Mouse (Mus musculus) left cerebral cortex, adult 18-20 months (tissue): ENCODE results near the gene Clec16a. TPM values are rescaled to one million over a fixed set of nuclear protein-coding genes. Genes with fewer than 3 reads are reported as not detected.

Experiments used
- DNase-seq, 2 experiments: peaks; one replicate each; pipeline ENCODE4 v3.0.0; 2021 to 2022; ENCODE audit warnings: low spot score in 2 of 2, mixed read lengths in 1 of 2
- total RNA-seq, 2 experiments: library from RNA; stranded (reverse); gene quantifications; 2 replicates each; pipeline ENCODE4 v1.2.3; 2021

Gene Clec16a
- total RNA-seq, 2 experiments from 2014 or later = 98.0 to 98.1 TPM

GRCm38 (mm10) chr16:10674957-10675356 is 129.8 kb downstream of the Clec16a start:
- DNase-seq = no peak

GRCm38 (mm10) chr16:10675612-10676011 is 130.5 kb downstream of the Clec16a start:
- no peak for DNase-seq

- DNase-seq = no peak
Measured at GRCm38 (mm10) chr16:10676461-10677066, 131.4 kb downstream of the Clec16a start.

- DNase-seq = no peak
Measured at GRCm38 (mm10) chr16:10682521-10682920, 137.4 kb downstream of the Clec16a start.

- no peak for DNase-seq
Measured at GRCm38 (mm10) chr16:10683193-10684000, 138.3 kb downstream of the Clec16a start.

GRCm38 (mm10) chr16:10689748-10690318 is 144.7 kb downstream of the Clec16a start:
- no peak for DNase-seq

GRCm38 (mm10) chr16:10690442-10690841 is 145.3 kb downstream of the Clec16a start:
- DNase-seq = no peak

GRCm38 (mm10) chr16:10691705-10692104 is 146.6 kb downstream of the Clec16a start:
- no peak for DNase-seq

- no peak for DNase-seq
Measured at GRCm38 (mm10) chr16:10692848-10693247, 147.7 kb downstream of the Clec16a start.

- no peak for DNase-seq
Measured at GRCm38 (mm10) chr16:10693424-10693823, 148.3 kb downstream of the Clec16a start.

GRCm38 (mm10) chr16:10694414-10694851 is 149.3 kb downstream of the Clec16a start:
- DNase-seq = no peak

GRCm38 (mm10) chr16:10697861-10698659 is 152.9 kb downstream of the Clec16a start:
- DNase-seq = no peak

GRCm38 (mm10) chr16:10699316-10699715 is 154.2 kb downstream of the Clec16a start:
- DNase-seq = no peak

- no peak for DNase-seq
Measured at GRCm38 (mm10) chr16:10700160-10700559, 155.0 kb downstream of the Clec16a start.

- no peak for DNase-seq
Measured at GRCm38 (mm10) chr16:10702399-10702798, 157.3 kb downstream of the Clec16a start.

- DNase-seq = no peak
Measured at GRCm38 (mm10) chr16:10703932-10704331, 158.8 kb downstream of the Clec16a start.

GRCm38 (mm10) chr16:10705396-10705795 is 160.3 kb downstream of the Clec16a start:
- DNase-seq = no peak

GRCm38 (mm10) chr16:10711524-10711923 is 166.4 kb downstream of the Clec16a start:
- DNase-seq = no peak

GRCm38 (mm10) chr16:10713041-10713440 is 167.9 kb downstream of the Clec16a start:
- DNase-seq = no peak

GRCm38 (mm10) chr16:10713441-10714239 is 168.5 kb downstream of the Clec16a start:
- no peak for DNase-seq

GRCm38 (mm10) chr16:10715211-10715610 is 170.1 kb downstream of the Clec16a start:
- no peak for DNase-seq
